Mouse (Mus musculus): ENCODE measurements around the gene Vwa3a.
"Not testable (repeated sequence)": the region's sequence is repeated elsewhere in the genome, so short reads cannot be mapped to it uniquely, and the experiment has no call there.

Vwa3a gene

DNA sequence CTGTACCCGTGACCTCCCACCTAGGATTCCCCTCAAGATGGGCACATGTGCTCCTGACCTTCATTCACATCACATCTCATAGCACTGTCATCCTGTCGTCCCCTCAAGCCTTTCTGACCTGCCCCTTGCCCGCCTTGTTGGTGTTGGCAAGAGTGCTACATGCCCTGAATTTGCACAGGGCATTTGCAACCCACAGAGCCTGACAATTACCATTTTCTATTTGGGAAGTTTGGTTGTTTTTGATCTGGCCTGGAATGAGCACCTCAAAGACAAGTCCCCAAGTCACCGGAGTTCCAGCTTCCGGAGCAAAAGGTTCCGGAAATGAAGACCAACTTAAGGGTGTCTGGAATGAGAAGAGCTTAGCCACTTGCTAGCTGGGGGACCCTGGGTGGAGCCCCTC, at the start of gene Vwa3a:
Gene Vwa3a (plus strand): TSS at position 301 of the 400 bp plus-strand sequence.
- no peak for DNase-seq (ENCODE audit: low spot score in 2 of 2)

- DNase-seq (ENCODE audit: low spot score in 2 of 2) = no peak
Measured at GRCm38 (mm10) chr7:120690634-120691033, 48.5 kb upstream of the Vwa3a start.

GRCm38 (mm10) chr7:120693831-120694375, 45.2 kb upstream of the Vwa3a start:
- DNase-seq (ENCODE audit: low spot score in 2 of 2) = peak in 1 of 2 experiments; percentile 12

DNA sequence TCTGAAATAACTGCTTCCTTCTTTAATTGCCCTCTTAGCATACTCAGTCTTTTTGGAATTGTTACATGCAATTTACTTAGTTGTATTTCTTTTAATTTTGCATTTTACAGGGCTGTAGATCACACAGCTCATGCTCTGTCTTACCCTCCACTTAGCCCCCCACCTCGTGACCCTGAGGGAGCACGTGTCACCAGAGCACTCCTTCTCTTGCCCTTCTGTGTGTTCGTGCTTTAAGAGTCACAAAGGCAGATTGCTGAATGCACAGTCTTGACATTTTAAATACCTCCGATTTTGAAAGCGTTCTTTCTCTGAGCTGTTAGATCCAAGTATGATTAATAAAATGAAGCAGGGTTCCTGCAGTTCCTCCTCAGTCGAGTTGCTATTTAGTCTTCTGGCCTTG, 43.9 kb upstream of the Vwa3a start:
- DNase-seq (ENCODE audit: low spot score in 2 of 2) = no peak

- DNase-seq (ENCODE audit: low spot score in 2 of 2) = no peak
Measured at GRCm38 (mm10) chr7:120695641-120696040, 43.5 kb upstream of the Vwa3a start.

DNA sequence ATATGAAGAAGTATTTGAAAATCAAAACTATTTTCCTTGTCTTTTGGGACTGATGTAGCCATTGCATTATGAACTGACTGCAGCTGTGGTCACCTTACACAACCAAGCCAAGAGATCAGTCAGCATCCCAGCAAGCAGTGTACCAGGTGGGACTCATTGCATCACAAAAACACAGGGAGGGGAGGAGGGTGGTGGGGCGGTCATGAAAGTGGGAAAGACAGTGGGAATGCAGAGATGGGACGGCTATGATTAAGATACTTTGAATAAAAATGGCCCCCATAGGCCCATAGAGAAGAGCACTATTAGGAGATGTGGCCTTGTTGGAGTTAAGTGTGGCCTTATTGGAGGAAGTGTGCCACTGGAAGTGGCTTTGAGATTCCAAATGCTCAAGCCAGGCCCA, 42.8 kb upstream of the Vwa3a start:
- no peak for DNase-seq (ENCODE audit: low spot score in 2 of 2)

- no peak for DNase-seq (ENCODE audit: low spot score in 2 of 2)
Measured at GRCm38 (mm10) chr7:120699586-120699985, 39.5 kb upstream of the Vwa3a start.

DNA sequence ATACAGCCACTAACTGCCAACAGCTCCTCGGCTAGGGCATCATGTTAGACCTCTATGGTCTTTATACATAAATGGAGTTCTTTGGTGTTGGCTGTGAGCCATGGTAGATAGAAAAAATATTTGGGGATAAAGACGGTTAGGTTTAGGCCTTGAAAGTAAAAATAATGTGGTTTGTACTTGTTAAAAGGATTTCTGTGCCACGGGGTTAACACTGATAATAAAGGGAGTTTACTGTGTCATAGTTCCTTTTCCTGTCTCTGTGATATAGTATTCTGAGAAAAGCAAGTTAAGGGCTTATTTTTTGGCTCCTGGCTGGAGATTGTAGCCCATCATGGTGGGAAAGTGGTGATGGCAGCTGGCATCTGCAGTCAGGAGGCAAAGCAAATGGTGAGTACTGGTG, 35.2 kb upstream of the Vwa3a start:
- DNase-seq (ENCODE audit: low spot score in 2 of 2) = no peak

- peak in 1 of 2 experiments; percentile 67 for DNase-seq (ENCODE audit: low spot score in 2 of 2)
Measured at GRCm38 (mm10) chr7:120712071-120712470, 27.0 kb upstream of the Vwa3a start.

GRCm38 (mm10) chr7:120713225-120713624, 25.9 kb upstream of the Vwa3a start:
- DNase-seq (ENCODE audit: low spot score in 2 of 2) = no peak

DNA sequence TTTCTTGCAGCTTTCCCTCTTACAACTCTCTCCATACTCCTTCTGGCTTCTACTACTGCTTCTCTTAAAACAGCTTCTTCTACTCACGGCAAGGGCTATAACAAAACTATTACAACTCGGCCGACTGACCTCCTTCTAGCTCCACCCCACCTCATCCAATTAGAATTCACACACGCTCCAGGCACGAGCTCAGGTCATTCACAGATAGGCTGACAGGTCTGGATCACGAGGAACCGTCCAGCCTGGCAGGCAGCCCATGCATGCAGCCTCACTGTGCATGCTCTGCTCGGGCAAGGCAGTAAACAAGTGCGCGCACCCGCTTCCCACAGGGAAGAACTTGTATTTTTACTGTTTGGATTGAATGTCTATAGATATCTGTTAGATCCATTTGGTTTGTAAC, 25.2 kb upstream of the Vwa3a start:
- not testable (repeated sequence) for DNase-seq (ENCODE audit: low spot score in 2 of 2)

DNA sequence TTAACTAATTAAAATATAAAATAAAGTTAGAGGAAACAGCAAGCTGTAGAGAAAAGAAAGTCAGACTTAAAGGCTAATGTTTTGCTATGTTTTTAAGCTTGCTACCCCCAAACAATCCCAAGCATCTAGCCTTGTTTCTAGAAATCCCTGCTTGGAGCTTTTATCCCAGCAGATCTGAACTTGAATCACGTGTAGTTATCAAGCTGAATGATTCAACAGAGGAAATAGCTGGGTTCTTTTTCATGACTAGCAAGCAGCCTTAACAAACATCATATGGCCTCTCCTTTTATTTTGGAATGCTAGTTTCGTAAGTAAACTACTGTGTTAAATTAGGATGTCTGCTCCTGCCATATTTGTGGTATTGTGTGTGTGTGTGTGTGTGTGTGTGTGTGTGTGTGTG, 21.9 kb upstream of the Vwa3a start:
- no peak for DNase-seq (ENCODE audit: low spot score in 2 of 2)

DNA sequence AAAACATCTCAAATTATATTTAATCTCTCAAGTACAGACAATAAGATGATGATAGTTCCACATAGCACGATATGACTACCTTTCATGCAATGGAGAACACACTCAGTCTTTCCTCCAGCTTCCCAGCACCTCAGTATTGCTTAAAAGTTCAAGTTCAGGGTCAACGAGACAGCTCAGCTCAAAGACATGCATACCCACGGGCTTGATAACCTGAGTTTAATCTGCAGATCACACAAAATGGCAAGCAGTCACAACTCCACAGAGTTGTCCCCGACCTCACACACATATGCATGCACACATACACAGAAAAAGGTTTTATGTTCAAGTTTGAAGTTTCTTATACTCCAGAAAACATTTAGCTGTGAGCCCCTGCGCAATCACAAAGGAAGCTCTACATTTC, 18.1 kb upstream of the Vwa3a start:
- no peak for DNase-seq (ENCODE audit: low spot score in 2 of 2)

GRCm38 (mm10) chr7:120721456-120721855, 17.7 kb upstream of the Vwa3a start:
- no peak for DNase-seq (ENCODE audit: low spot score in 2 of 2)

- DNase-seq (ENCODE audit: low spot score in 2 of 2) = no peak
Measured at GRCm38 (mm10) chr7:120722063-120722462, 17.1 kb upstream of the Vwa3a start.

- peak; percentile 36 to 55 for DNase-seq (ENCODE audit: low spot score in 2 of 2)
Measured at GRCm38 (mm10) chr7:120722839-120723278, 16.3 kb upstream of the Vwa3a start.

GRCm38 (mm10) chr7:120727581-120727980, 11.5 kb upstream of the Vwa3a start:
- peak; percentile 21 to 69 for DNase-seq (ENCODE audit: low spot score in 2 of 2)

DNA sequence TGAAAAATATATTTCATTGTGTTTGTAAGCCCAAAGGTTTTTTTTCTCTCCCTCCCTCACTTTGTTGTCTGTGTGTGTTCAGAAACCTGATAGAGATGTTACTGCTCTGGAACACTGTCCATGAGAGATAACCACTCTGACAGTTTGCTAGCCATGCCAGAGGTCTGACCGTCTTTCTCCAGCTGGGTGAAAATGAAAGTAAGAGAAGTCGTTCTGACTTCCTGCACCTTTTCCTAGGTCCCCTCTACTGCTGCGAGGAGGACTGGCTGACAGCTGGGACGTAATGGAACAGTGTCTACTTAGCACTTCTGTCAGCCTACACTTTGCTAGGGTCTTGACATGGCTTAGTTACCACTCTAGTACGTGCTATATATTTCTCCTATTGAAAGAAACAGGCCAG, 9.5 kb upstream of the Vwa3a start:
- DNase-seq (ENCODE audit: low spot score in 2 of 2) = no peak

DNA sequence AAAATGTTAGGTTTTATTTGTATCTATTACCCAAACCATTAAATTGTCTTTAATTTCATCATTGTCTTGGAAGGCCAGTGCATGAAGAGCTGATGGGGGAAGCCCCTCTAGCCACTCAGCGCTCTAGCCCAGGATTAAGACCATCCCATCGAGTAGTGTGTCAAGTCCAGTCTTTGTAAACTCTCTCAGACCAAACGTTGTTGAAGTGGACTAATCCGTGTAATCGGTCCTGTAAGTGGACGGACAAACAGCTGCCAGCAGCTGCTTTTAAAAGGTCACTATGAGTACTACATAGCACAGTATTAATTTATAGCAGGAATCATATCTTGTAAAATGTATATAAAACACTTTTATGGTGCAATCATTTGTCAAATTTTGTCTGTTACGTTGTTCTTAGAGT, 6.2 kb upstream of the Vwa3a start:
- no peak for DNase-seq (ENCODE audit: low spot score in 2 of 2)

GRCm38 (mm10) chr7:120739558-120740101, 512 bp downstream of the Vwa3a start:
- DNase-seq (ENCODE audit: low spot score in 2 of 2) = peak; percentile 57 to 74

DNA sequence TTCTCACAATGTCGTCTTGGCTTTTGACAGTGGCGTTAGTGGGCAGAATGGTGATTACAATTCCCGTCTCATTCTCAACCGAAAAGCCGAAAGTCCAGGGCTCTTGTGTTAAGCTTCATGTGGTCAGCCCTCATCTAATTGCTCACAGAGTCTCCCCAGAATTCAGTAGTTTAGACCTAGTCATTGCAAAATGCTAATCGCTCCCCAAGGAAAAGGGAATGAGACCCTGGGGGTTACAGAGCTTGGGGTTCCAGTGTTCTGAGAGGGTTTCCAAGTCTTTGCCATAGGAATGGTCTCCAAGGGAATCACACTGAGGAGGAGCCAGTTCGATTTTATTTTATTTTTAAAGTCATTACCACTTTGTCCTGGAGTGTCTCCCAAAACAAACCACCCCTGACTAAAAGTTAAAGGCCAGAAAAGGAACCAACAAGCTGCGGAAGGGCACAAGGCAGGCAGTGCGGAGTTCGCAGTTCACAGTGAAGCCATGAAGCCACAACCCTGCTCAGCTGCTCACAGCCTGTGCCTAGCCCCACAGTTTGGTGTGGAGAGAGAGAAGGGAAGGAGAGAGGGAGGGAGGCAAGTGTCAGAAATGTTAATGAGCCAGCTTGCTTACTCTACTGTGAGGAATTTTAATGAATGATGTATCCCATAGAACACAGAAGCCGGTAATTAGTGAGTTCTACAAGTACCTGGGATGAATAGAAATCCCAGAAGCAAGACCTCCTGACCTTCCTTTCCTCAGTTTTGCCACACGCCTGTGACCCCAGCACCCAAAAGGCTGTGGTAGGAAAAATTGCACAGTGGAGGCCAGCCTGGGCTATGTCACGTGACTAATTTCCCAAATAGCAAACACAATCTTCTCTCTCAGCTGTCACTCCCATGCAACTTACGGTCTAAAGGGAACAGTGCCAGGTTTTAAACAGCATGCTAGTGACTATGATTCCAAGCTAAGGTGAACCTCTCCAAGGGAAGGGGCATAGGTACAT, 4.5 kb downstream of the Vwa3a start:
- no peak for DNase-seq (ENCODE audit: low spot score in 2 of 2)

DNA sequence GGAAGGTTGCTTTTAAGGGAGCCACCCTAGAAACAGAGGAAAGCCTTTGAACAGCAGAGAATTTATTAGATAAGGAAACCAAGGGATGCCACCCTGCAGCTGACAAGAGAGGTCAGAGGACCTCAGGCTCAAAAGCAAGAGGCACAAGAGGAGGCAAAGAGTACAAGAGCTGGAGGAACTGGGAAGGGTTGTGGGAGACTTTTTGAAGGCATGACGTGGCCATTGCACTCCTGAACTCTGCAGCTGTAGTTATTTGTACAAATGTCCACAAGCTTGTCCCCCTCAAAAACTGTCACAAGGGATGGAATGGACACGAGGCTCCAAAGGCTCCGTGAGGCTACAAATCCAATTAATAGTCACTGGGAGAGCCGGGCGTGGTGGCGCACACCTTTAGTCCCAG, 5.5 kb downstream of the Vwa3a start:
- no peak for DNase-seq (ENCODE audit: low spot score in 2 of 2)

DNA sequence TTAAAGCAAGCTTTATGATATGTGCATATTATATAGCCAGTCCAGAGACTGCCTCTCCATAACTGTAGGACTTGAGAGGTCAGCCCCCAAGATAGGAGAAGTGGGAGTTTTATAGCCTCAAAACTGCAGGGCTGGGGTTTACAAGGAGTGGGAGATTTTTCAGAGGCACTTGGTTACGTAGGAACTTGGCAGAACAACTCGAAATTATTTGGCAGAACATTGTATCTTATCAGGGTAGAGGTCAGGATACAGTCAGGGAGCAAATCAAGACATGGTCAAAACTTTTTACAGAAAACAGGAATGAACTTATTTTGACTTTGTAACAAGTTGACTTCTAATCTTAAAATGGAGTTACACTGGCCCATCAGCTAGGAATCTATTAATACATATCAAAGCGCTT, 6.9 kb downstream of the Vwa3a start:
- no peak for DNase-seq (ENCODE audit: low spot score in 2 of 2)

All from frontal cortex, postnatal 36 days (tissue).